In the genomic region with DNA sequence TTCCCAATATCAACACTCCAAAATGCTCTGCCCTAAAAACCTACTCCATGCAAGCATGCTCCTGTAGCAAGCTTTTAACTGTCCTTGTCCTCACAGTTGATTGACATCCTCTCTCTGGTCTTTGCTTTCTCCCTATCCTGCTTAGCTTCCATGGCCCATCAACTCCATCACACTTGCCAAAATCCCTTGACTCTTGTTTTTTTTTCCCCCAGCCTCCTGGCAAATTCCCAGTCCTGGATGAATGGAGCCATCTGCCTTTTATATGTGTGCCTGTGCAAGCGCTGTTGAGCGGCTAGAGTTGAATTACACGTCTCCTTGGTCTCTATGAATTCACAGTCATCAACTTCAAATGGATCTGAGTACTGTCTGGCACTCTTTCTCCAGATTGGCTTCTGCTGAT, we compare ENCODE assay signal across 13 mouse cellular contexts. TPM values are rescaled to one million over a fixed set of nuclear protein-coding genes. Genes with fewer than 3 reads are reported as not detected.
DNase-seq lines count a peak whose midpoint lies in the region; ATAC-seq and TF ChIP-seq lines count a peak whose summit lies in the region.
"Had no signal": no experiment of that assay in that cellular context is flagged by ENCODE, and none has a peak within 500 bp of the region (broad histone marks: within the 10 kb centered on the region; RNA-seq: fewer than 3 reads in every experiment).

No protein-coding gene starts in this region.

- no peaks in the 10 kb centered on the region; the same call in 1 of the 2 replicates for H3K9me3 ChIP-seq in heart, embryonic 11.5 days (replicated peaks; ENCODE audit: control insufficient read depth, low read length)
- no peaks in the 10 kb centered on the region for H3K9me3 ChIP-seq in hindbrain, embryonic 13.5 days

- no peak for TF ChIP-seq POLR2A in heart, adult 2 months (IDR thresholded peaks at IDR 0.05; ENCODE audit: insufficient read depth, low read depth, low read length)

- no peak overlapping the region for H3K27ac ChIP-seq in heart, adult 2 months
- no peak overlapping the region for H3K27ac ChIP-seq in heart, embryonic 11.5 days (ENCODE audit: low read depth, low read length)
- no peak overlapping the region for H3K27ac ChIP-seq in hindbrain, embryonic 13.5 days
- H3K27ac ChIP-seq: macrophage; stomach, postnatal 0 days had no signal

- H3K9ac ChIP-seq in heart, adult 2 months (ENCODE audit: low read depth, low read length), result no peak overlapping the region
- no peak overlapping the region for H3K9ac ChIP-seq in heart, embryonic 11.5 days (ENCODE audit: low read depth, low read length)
- H3K9ac ChIP-seq in hindbrain, embryonic 13.5 days, result no peak overlapping the region

- DNase-seq in heart, adult 2 months, result peak; percentile 23 to 25
- DNase-seq in Muller cell, postnatal 12 days (ENCODE audit: inconsistent ontology term), result peak; percentile 69
- DNase-seq in brain, embryonic 18.5 days (ENCODE audit: low read depth, low spot score), result peak; percentile 36
- peak; percentile 2 for DNase-seq in heart, postnatal 25 days (ENCODE audit: low spot score)
- DNase-seq in thymus, adult 18-20 months, result no peak
- no peak for DNase-seq in adrenal gland, adult 18-20 months (ENCODE audit: low spot score in 2 of 2)
- DNase-seq: kidney, postnatal 25 days; right cerebral cortex, adult 18-20 months had no signal

- H3K27me3 ChIP-seq in heart, adult 2 months (ENCODE audit: control insufficient read depth, insufficient read depth, low read length), result no peaks in the 10 kb centered on the region
- H3K27me3 ChIP-seq in heart, embryonic 11.5 days (ENCODE audit: control insufficient read depth, insufficient read depth, low read length), result no peaks in the 10 kb centered on the region
- no peaks in the 10 kb centered on the region for H3K27me3 ChIP-seq in hindbrain, embryonic 13.5 days
- H3K27me3 ChIP-seq: CH12.LX had no signal

- WGBS in heart, adult 2 months, result 76% methylated on average over 3 of the region's 3 CpGs
- WGBS in heart, embryonic 11.5 days (ENCODE audit: insufficient replicate concordance), result 74% methylated on average over 3 of the region's 3 CpGs
- 73% methylated on average over 3 of the region's 3 CpGs for WGBS in hindbrain, embryonic 13.5 days

- H3K4me3 ChIP-seq in heart, adult 2 months, result no peak overlapping the region
- H3K4me3 ChIP-seq in heart, embryonic 11.5 days (ENCODE audit: low read depth, low read length), result no peak overlapping the region
- no peak overlapping the region for H3K4me3 ChIP-seq in hindbrain, embryonic 13.5 days

- intact Hi-C loops in heart, adult 2 months (cut with DNase I), result no loop called here
- intact Hi-C loops in heart, postnatal 25 days (cut with DNase I), result no loop called here

- TF ChIP-seq EP300 in heart, adult 2 months (IDR thresholded peaks at IDR 0.05; ENCODE audit: insufficient read depth, low read depth, low read length), result no peak

- H3K4me1 ChIP-seq in heart, adult 2 months (ENCODE audit: control insufficient read depth, insufficient read depth, low read length), result no peaks in the 10 kb centered on the region
- H3K4me1 ChIP-seq in heart, embryonic 11.5 days (ENCODE audit: control insufficient read depth, insufficient read depth, low read length), result no peaks in the 10 kb centered on the region
- H3K4me1 ChIP-seq in hindbrain, embryonic 13.5 days (replicated peaks), result no peaks in the 10 kb centered on the region

- H3K4me2 ChIP-seq in heart, embryonic 11.5 days, result no peak overlapping the region
- H3K4me2 ChIP-seq in hindbrain, embryonic 13.5 days, result no peak overlapping the region

- no peaks in the 10 kb centered on the region for H3K36me3 ChIP-seq in heart, adult 2 months (ENCODE audit: control insufficient read depth, insufficient read depth, low read length)
- H3K36me3 ChIP-seq in heart, embryonic 11.5 days (ENCODE audit: control insufficient read depth, insufficient read depth, low read length), result no peaks in the 10 kb centered on the region
- H3K36me3 ChIP-seq in hindbrain, embryonic 13.5 days, result no peaks in the 10 kb centered on the region

- TF ChIP-seq CTCF in heart, adult 2 months (IDR thresholded peaks at IDR 0.05), result no peak

- ATAC-seq in heart, embryonic 11.5 days (replicated peaks; ENCODE audit: insufficient number of reproducible peaks, low FRiP score, low TSS enrichment), result no peak
- ATAC-seq in hindbrain, embryonic 13.5 days (ENCODE audit: low FRiP score), result no peak

- no peaks in the 10 kb centered on the region for H3K79me2 ChIP-seq in heart, adult 2 months (replicated peaks; ENCODE audit: control insufficient read depth, insufficient read depth, low read length)

RNA-seq across cellular contexts. Expression of a gene that starts 16.5 kb away (rescaled TPM):
- total RNA-seq in heart, adult 2 months (2021), result 10 to 100 TPM; 21.5 to 23.3 TPM
- 15.3 and 21.8 TPM in 2 replicates for polyA plus RNA-seq in heart, adult 2 months (2012; rRNA removed)
- polyA plus RNA-seq in heart, embryonic 11.5 days (2014; fragmentation: Nextera tagmentation; extraction: Ambion mirVana), result 33.1 and 41.2 TPM in 2 replicates
- 10 to 100 TPM; 18.4 to 21.2 TPM for total RNA-seq in heart, postnatal 25 days (2021)
- polyA plus RNA-seq in hindbrain, embryonic 13.5 days (2015; fragmentation: Nextera tagmentation; extraction: Ambion mirVana), result 31.6 and 34.2 TPM in 2 replicates
- total RNA-seq in adrenal gland, adult 18-20 months (2021), result 10 to 100 TPM; 53.6 to 59.2 TPM

Comparison
In these comparisons a context has a peak if more than half of its experiments do, and no peak if none do; other contexts are left out.
1. DNase-seq: peak in heart, adult 2 months (2 of 2), Muller cell, postnatal 12 days (single experiment), brain, embryonic 18.5 days (single experiment) and heart, postnatal 25 days (single experiment); none in thymus, adult 18-20 months (0 of 2) and adrenal gland, adult 18-20 months (0 of 2).